Mouse (Mus musculus): ENCODE measurements at regions not wholly inside any gene's neighbourhood (a gene's known extent, or its start where the extent isn't known, plus 50 kb on each side); places are given as distances from the start of the nearest gene placed in this dataset.

- in situ Hi-C loops (cut with MboI, MseI) = no loop called here
Measured at GRCm38 (mm10) chr8:30946154-30947065, 2482.1 kb upstream of the 5930422O12Rik start.

DNA sequence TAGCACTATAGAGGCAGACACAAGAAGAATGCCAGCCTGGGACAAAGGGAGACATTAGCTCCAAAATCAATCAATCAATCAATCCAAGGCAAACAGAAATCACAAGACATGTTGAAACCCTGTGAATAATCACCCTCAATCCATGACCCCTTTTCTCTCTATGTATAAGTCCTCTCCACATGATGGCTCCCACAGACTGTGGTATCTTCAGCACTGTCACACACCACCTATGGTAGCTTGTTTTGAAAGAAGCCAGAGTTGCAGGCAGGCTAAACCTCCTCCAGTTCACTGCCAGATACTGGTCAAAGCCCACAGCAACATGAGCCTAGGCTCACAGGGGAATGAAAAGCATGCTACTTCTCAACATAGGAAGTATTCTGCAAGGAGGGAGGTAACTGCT is 2475.7 kb upstream of the 5930422O12Rik start:
- in situ Hi-C loops (cut with MboI, MseI) = no loop called here

DNA sequence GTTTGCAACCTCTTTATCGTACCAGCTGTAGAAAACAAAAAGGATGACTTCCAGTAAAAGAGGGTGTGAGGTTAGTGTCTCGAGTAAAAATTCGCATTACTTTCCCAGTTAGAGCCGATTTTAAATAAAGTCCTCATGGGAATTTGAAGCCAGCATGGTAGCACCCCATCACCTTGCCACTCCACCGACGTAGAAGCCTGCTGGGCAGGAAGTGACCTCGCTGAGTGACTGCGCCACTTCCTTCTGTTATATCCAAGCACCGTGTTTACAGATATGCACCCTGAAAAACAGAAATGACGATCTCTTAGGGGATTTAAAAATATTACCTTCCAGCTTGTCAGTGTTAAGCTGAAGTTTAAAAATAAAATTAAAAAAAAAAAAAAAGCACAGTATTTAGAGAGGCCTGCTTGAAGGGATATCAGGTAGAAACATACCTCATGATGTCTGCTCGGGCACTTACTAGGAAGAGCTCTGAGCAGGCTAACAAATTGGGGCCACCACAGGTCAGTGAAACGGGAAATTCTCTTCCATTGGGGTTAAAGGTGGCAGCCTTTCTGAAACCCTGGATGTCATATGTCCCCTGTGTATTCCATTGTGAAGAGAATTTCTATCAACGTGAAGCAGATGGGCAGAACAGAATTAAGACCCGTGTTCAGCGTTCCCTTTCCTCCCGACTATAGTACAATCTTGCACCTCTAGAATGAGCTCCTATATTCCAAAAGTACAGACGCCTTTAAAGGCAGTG is 2468.9 kb upstream of the 5930422O12Rik start:
- in situ Hi-C loops (cut with MboI, MseI) = no loop called here

- in situ Hi-C loops (cut with MboI, MseI) = no loop called here
Measured at GRCm38 (mm10) chr8:30960486-30960885, 2468.0 kb upstream of the 5930422O12Rik start.

DNA sequence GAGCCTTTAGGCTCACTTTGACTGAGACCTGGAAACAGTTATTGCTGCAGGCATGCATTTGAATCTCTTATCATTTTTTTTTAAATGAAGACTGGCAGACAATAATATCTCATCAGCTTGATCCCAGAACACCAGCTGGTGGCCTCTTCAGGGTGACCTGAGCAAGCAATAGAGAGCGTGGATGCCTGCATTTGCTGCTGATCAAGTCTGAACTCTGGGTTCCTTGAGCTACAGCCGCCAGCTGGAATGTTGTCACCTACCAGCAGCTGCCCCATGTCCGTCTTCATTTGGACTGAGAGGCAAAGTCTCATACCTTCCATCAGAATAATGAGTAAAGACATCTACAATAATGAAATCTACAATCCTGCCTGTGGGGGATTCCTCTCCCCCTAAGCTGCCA is 2466.3 kb upstream of the 5930422O12Rik start:
- in situ Hi-C loops (cut with MboI, MseI) = no loop called here

GRCm38 (mm10) chr8:30982814-30983213 is 2445.7 kb upstream of the 5930422O12Rik start:
- in situ Hi-C loops (cut with MboI, MseI) = no loop called here

GRCm38 (mm10) chr8:30988051-30988450 is 2440.5 kb upstream of the 5930422O12Rik start:
- in situ Hi-C loops (cut with MboI, MseI) = no loop called here

DNA sequence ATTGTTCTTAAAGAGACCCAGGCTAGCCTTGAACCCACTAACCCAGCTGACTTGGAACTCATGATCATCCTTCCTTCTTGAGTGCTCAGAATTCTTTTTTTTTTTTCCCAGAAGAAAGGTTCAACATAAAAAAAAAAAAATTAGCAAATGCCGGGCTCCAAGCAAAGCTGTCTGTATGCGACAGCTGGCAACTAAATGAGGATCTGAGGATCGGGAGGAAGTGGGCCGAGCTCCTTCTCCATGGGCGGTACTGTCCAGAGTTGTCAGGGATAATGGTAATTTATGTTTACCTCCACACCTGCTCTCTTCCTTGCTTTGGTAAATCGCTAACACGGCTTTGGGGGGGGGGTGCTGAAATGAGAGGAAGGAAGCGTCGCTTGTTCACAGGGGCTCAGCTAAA is 2429.9 kb upstream of the 5930422O12Rik start:
- in situ Hi-C loops (cut with MboI, MseI) = no loop called here

- in situ Hi-C loops (cut with MboI, MseI) = no loop called here
Measured at GRCm38 (mm10) chr8:31000120-31000519, 2428.4 kb upstream of the 5930422O12Rik start.

- in situ Hi-C loops (cut with MboI, MseI) = no loop called here
Measured at GRCm38 (mm10) chr8:31001980-31002730, 2426.4 kb upstream of the 5930422O12Rik start.

GRCm38 (mm10) chr8:31008309-31008708 is 2420.2 kb upstream of the 5930422O12Rik start:
- in situ Hi-C loops (cut with MboI, MseI) = no loop called here

- in situ Hi-C loops (cut with MboI, MseI) = no loop called here
Measured at GRCm38 (mm10) chr8:31012068-31012467, 2416.4 kb upstream of the 5930422O12Rik start.

GRCm38 (mm10) chr8:31031721-31032591 is 2396.6 kb upstream of the 5930422O12Rik start:
- in situ Hi-C loops (cut with MboI, MseI) = loop anchor here (10.0 kb wide), 1 partner anchor 187 kb away; no protein-coding TSS in a partner anchor

- in situ Hi-C loops (cut with MboI, MseI) = loop anchor here (10.0 kb wide), 1 partner anchor 188 kb away; no protein-coding TSS in a partner anchor
Measured at GRCm38 (mm10) chr8:31033281-31033680, 2395.2 kb upstream of the 5930422O12Rik start.

- in situ Hi-C loops (cut with MboI, MseI) = loop anchor here (10.0 kb wide), 1 partner anchor 192 kb away; no protein-coding TSS in a partner anchor
Measured at GRCm38 (mm10) chr8:31036892-31037291, 2391.6 kb upstream of the 5930422O12Rik start.

Measured in T-helper 2 cell (primary cell).